Comparison of ENCODE assay signal across 8 mouse cellular contexts in the genomic region with DNA sequence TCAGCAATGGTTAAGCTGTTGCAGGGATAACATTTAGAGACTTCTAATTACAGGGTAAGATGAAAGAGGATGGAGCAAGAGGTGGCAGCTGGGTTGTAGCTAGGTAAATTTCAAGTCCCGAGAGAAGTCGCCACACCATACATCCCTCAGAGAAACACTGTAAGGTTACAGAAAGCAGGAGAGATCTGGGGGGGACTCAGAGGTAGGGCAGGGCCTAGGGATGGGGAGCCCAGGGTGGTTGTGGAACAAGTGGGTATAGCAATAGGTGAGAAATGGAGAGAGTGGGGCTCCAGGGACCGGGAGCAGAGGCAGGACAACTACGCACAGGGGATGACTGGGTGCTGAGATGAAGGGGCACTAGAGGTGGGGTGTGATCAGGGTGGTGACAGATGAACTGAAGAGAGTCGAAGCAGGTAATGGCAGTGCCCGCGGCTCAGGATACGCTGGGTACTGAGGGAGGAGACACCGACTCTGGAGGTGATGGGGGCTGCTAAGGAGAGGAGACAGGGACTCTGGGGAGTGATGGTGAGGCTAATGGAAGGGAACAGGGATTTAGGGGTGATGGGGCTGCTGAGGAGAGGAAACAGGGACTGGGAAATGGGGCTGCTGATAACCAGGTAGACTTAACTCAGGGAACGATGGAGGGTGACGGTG. TPM values are rescaled to one million over a fixed set of nuclear protein-coding genes. Genes with fewer than 3 reads are reported as not detected.
DNase-seq lines count a peak whose midpoint lies in the region; ATAC-seq and TF ChIP-seq lines count a peak whose summit lies in the region.

No protein-coding gene starts in this region.

- H3K9me3 ChIP-seq in lung, embryonic 15.5 days: no peaks in the 10 kb centered on the region
- H3K9me3 ChIP-seq in intestine, embryonic 15.5 days: no peaks in the 10 kb centered on the region
- H3K9me3 ChIP-seq in neural tube, embryonic 12.5 days: no peaks in the 10 kb centered on the region

- intact Hi-C loops in gastrocnemius, postnatal 14 days (cut with DNase I; ENCODE audit: low total_unique reads): no loop called here

- H3K4me2 ChIP-seq in lung, embryonic 15.5 days: peak overlapping the region; percentile 62
- peak overlapping the region; percentile 75 for H3K4me2 ChIP-seq in intestine, embryonic 15.5 days (replicated peaks)
- H3K4me2 ChIP-seq in neural tube, embryonic 12.5 days (replicated peaks): peak overlapping the region; percentile 89

- no peak overlapping the region for H3K27ac ChIP-seq in lung, embryonic 15.5 days
- no peak overlapping the region for H3K27ac ChIP-seq in embryonic fibroblast, embryonic 13.5 days (ENCODE audit: insufficient read depth, low read length)
- H3K27ac ChIP-seq in intestine, embryonic 15.5 days: no peak overlapping the region
- H3K27ac ChIP-seq in neural tube, embryonic 12.5 days: no peak overlapping the region

- peaks cover 24% of the 10 kb centered on the region for H3K4me1 ChIP-seq in lung, embryonic 15.5 days
- peaks cover 11% of the 10 kb centered on the region for H3K4me1 ChIP-seq in embryonic fibroblast, embryonic 13.5 days (ENCODE audit: control insufficient read depth, insufficient read depth, low read length)
- peaks cover 32% of the 10 kb centered on the region for H3K4me1 ChIP-seq in intestine, embryonic 15.5 days (replicated peaks)
- peaks cover 32% of the 10 kb centered on the region for H3K4me1 ChIP-seq in neural tube, embryonic 12.5 days

- no peak for TF ChIP-seq POLR2A in embryonic fibroblast, embryonic 13.5 days (IDR thresholded peaks at IDR 0.05; ENCODE audit: low read depth, low read length)

- no peak for ATAC-seq in lung, embryonic 15.5 days (ENCODE audit: borderline replicate concordance, extremely low read depth, low FRiP score, low TSS enrichment)
- ATAC-seq in intestine, embryonic 15.5 days: no peak
- no peak for ATAC-seq in neural tube, embryonic 12.5 days (ENCODE audit: low FRiP score, low read depth)

- H3K9ac ChIP-seq in lung, embryonic 15.5 days: peak overlapping the region; percentile 91
- H3K9ac ChIP-seq in intestine, embryonic 15.5 days: peak overlapping the region; percentile 82
- H3K9ac ChIP-seq in neural tube, embryonic 12.5 days: peak overlapping the region; percentile 92

- H3K36me3 ChIP-seq in lung, embryonic 15.5 days: peaks cover 32% of the 10 kb centered on the region
- peaks cover 19% of the 10 kb centered on the region; the same call in 1 of the 2 replicates for H3K36me3 ChIP-seq in intestine, embryonic 15.5 days
- peaks cover 41% of the 10 kb centered on the region for H3K36me3 ChIP-seq in neural tube, embryonic 12.5 days

- TF ChIP-seq CTCF in embryonic fibroblast, embryonic 13.5 days (IDR thresholded peaks at IDR 0.05; ENCODE audit: borderline replicate concordance, insufficient read depth, low read length): no peak

- no peaks in the 10 kb centered on the region for H3K27me3 ChIP-seq in lung, embryonic 15.5 days
- no peaks in the 10 kb centered on the region for H3K27me3 ChIP-seq in intestine, embryonic 15.5 days (replicated peaks)
- no peaks in the 10 kb centered on the region for H3K27me3 ChIP-seq in neural tube, embryonic 12.5 days (replicated peaks)

- 20% methylated on average over 11 of the region's 11 CpGs for WGBS in lung, embryonic 15.5 days
- WGBS in intestine, embryonic 15.5 days: 23% methylated on average over 11 of the region's 11 CpGs
- WGBS in neural tube, embryonic 12.5 days: 21% methylated on average over 11 of the region's 11 CpGs

- no peak for DNase-seq in lung, postnatal 14 days
- DNase-seq in gastrocnemius, postnatal 14 days: no peak
- no peak for DNase-seq in c-Kit-positive CD71-positive TER-119-positive erythroid progenitor cells, embryonic 14.5 days (ENCODE audit: low spot score)
- DNase-seq in adrenal gland, adult 2 months: no peak

- H3K4me3 ChIP-seq in lung, embryonic 15.5 days: peak overlapping the region; percentile 85
- peak overlapping the region; percentile 64 for H3K4me3 ChIP-seq in embryonic fibroblast, embryonic 13.5 days (ENCODE audit: insufficient read depth, low read length)
- H3K4me3 ChIP-seq in intestine, embryonic 15.5 days (replicated peaks): peak overlapping the region; percentile 75
- peak overlapping the region; percentile 84 for H3K4me3 ChIP-seq in neural tube, embryonic 12.5 days

RNA-seq across cellular contexts. Expression of gene Znfx1, which starts 1.3 kb away (rescaled TPM):
- polyA plus RNA-seq in lung, embryonic 15.5 days (2015; fragmentation: Nextera tagmentation; extraction: Ambion mirVana): 6.8 and 7.6 TPM in 2 replicates
- polyA plus RNA-seq in embryonic fibroblast, embryonic 13.5 days (2011; ENCODE audit: insufficient read length, low read depth, missing spikeins): 23.6 and 23.8 TPM in 2 replicates
- polyA plus RNA-seq in intestine, embryonic 15.5 days (2015; fragmentation: Nextera tagmentation; extraction: Ambion mirVana): 7.7 and 7.8 TPM in 2 replicates
- polyA plus RNA-seq in neural tube, embryonic 12.5 days (2016; fragmentation: Nextera tagmentation; extraction: Ambion mirVana): 8.2 and 9.6 TPM in 2 replicates
- total RNA-seq in gastrocnemius, postnatal 14 days (2021): 10 to 100 TPM; 14.5 to 14.8 TPM
- total RNA-seq in adrenal gland, adult 2 months (2021): 10 to 100 TPM; 50.2 to 53.6 TPM
- 29.5 and 31.9 TPM in 2 replicates for polyA plus RNA-seq in adrenal gland, adult 2 months (2012; rRNA removed)

RNA-seq across cellular contexts. Expression of gene Ddx27, which starts 46.5 kb away (rescaled TPM):
- 45.2 and 49.2 TPM in 2 replicates for polyA plus RNA-seq in lung, embryonic 15.5 days (2015; fragmentation: Nextera tagmentation; extraction: Ambion mirVana)
- polyA plus RNA-seq in embryonic fibroblast, embryonic 13.5 days (2011; ENCODE audit: insufficient read length, low read depth, missing spikeins): 29.9 and 31.6 TPM in 2 replicates
- 45.9 and 47.7 TPM in 2 replicates for polyA plus RNA-seq in intestine, embryonic 15.5 days (2015; fragmentation: Nextera tagmentation; extraction: Ambion mirVana)
- polyA plus RNA-seq in neural tube, embryonic 12.5 days (2016; fragmentation: Nextera tagmentation; extraction: Ambion mirVana): 43.8 and 44.5 TPM in 2 replicates
- total RNA-seq in gastrocnemius, postnatal 14 days (2021): 1 to 10 TPM; 6.8 to 8.0 TPM
- 10 to 100 TPM; 29.2 to 41.5 TPM for total RNA-seq in adrenal gland, adult 2 months (2021)
- 28.3 and 31.1 TPM in 2 replicates for polyA plus RNA-seq in adrenal gland, adult 2 months (2012; rRNA removed)
